Mouse (Mus musculus) spleen, adult 12 weeks (tissue): ENCODE results near the gene Mrps5.
"Not testable (repeated sequence)": the region's sequence is repeated elsewhere in the genome, so short reads cannot be mapped to it uniquely, and the experiment has no call there.

ENCODE experiments used
- DNase-seq: peaks from one replicate; pipeline ENCODE4 v3.0.0; 2022; ENCODE audit warnings: low spot score

Mrps5 gene

GRCm38 (mm10) chr2:127586694-127587513 lies at the start of gene Mrps5, which contains the start of gene Zfp661:
Gene Mrps5, plus strand, starts transcription at chr2:127587222.
Gene Zfp661, minus strand, starts transcription at chr2:127587094.
- DNase-seq = peak; percentile 82

- DNase-seq = no peak
Measured at GRCm38 (mm10) chr2:127537548-127537947, 49.5 kb upstream of the Mrps5 start.

- DNase-seq = no peak
Measured at GRCm38 (mm10) chr2:127539494-127539893, 47.5 kb upstream of the Mrps5 start.

- no peak for DNase-seq
Measured at GRCm38 (mm10) chr2:127541185-127541584, 45.8 kb upstream of the Mrps5 start, which contains the start of gene Prom2. Gene Prom2, minus strand, starts transcription at chr2:127541467.

- DNase-seq = no peak
Measured at GRCm38 (mm10) chr2:127541697-127542096, 45.3 kb upstream of the Mrps5 start.

GRCm38 (mm10) chr2:127548342-127549074 lies 38.5 kb upstream of the Mrps5 start:
- no peak for DNase-seq

- DNase-seq = no peak
Measured at GRCm38 (mm10) chr2:127549711-127550110, 37.3 kb upstream of the Mrps5 start.

GRCm38 (mm10) chr2:127550446-127550845 lies 36.6 kb upstream of the Mrps5 start:
- no peak for DNase-seq

- no peak for DNase-seq
Measured at GRCm38 (mm10) chr2:127551078-127551477, 35.9 kb upstream of the Mrps5 start.

- peak; percentile 9 for DNase-seq
Measured at GRCm38 (mm10) chr2:127559070-127559966, 27.7 kb upstream of the Mrps5 start.

GRCm38 (mm10) chr2:127573322-127573721 lies 13.7 kb upstream of the Mrps5 start:
- no peak for DNase-seq

- DNase-seq = peak; percentile 78
Measured at GRCm38 (mm10) chr2:127584436-127584858, 2.6 kb upstream of the Mrps5 start.

GRCm38 (mm10) chr2:127587514-127587844 lies 457 bp downstream of the Mrps5 start:
- no peak for DNase-seq

- DNase-seq = no peak
Measured at GRCm38 (mm10) chr2:127588897-127589296, 1.9 kb downstream of the Mrps5 start.

- DNase-seq = no peak
Measured at GRCm38 (mm10) chr2:127590204-127590603, 3.2 kb downstream of the Mrps5 start.

- DNase-seq = no peak
Measured at GRCm38 (mm10) chr2:127590840-127591239, 3.8 kb downstream of the Mrps5 start.

- DNase-seq = not testable (repeated sequence)
Measured at GRCm38 (mm10) chr2:127603383-127603782, 16.4 kb downstream of the Mrps5 start.

- no peak for DNase-seq
Measured at GRCm38 (mm10) chr2:127605203-127605602, 18.2 kb downstream of the Mrps5 start.

- DNase-seq = no peak
Measured at GRCm38 (mm10) chr2:127608234-127608633, 21.2 kb downstream of the Mrps5 start.

GRCm38 (mm10) chr2:127608986-127609385 lies 22.0 kb downstream of the Mrps5 start:
- no peak for DNase-seq

- DNase-seq = no peak
Measured at GRCm38 (mm10) chr2:127611386-127611785, 24.4 kb downstream of the Mrps5 start.

- DNase-seq = no peak
Measured at GRCm38 (mm10) chr2:127612288-127612687, 25.3 kb downstream of the Mrps5 start.
